In the genomic region with DNA sequence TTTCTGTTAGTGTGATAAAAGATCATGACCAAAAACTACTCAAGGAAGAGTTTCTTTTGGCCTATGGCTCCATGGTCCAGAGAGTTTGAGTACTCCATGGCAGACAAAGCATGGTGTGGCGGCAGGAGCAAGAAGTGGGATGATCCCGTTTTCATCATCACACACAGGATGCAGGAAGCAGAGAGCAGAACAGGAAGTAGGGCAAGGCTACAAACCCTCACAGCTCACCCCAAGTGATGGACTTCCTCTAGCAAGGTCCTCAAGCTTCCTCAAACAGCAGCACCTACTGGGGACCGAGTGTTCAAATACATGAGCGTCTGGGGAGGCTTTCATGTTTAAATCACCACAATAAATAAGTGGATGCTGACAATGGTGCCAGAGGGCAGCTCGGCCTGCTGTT, we compare ENCODE assay signal across 16 mouse cellular contexts.
A peak's percentile ranks its signal among the peaks of the same experiment; 100 is the strongest.
DNase-seq lines count a peak whose midpoint lies in the region; ATAC-seq and TF ChIP-seq lines count a peak whose summit lies in the region.
"Had no signal": no experiment of that assay in that cellular context is flagged by ENCODE, and none has a peak within 500 bp of the region (broad histone marks: within the 10 kb centered on the region; RNA-seq: fewer than 3 reads in every experiment).

No protein-coding gene starts in this region.

- no peaks in the 10 kb centered on the region for H3K27me3 ChIP-seq in spleen, adult 2 months (ENCODE audit: control insufficient read depth, insufficient read depth, low read length)
- no peaks in the 10 kb centered on the region for H3K27me3 ChIP-seq in cerebellum, adult 2 months (ENCODE audit: control insufficient read depth, insufficient read depth, low read length)
- H3K27me3 ChIP-seq: midbrain, embryonic 12.5 days had no signal

- no peak for TF ChIP-seq POLR2A in spleen, adult 2 months (IDR thresholded peaks at IDR 0.05; ENCODE audit: low read depth, low read length)
- no peak for TF ChIP-seq POLR2A in cerebellum, adult 2 months (IDR thresholded peaks at IDR 0.05; ENCODE audit: borderline replicate concordance, insufficient read depth, low read length)

- H3K4me1 ChIP-seq in spleen, adult 2 months (ENCODE audit: control insufficient read depth, insufficient read depth, insufficient read length) = peaks cover 9% of the 10 kb centered on the region; the same call in 1 of the 2 replicates
- no peaks in the 10 kb centered on the region for H3K4me1 ChIP-seq in cerebellum, adult 2 months (ENCODE audit: control insufficient read depth, insufficient read depth, low read length)
- H3K4me1 ChIP-seq: embryonic facial prominence, embryonic 10.5 days; forebrain, embryonic 10.5 days; midbrain, embryonic 12.5 days had no signal

- H3K27ac ChIP-seq in spleen, adult 2 months (ENCODE audit: insufficient read depth, low read length) = no peak overlapping the region
- H3K27ac ChIP-seq in cerebellum, adult 2 months (ENCODE audit: insufficient read depth, low read length) = no peak overlapping the region
- H3K27ac ChIP-seq: embryonic facial prominence, embryonic 10.5 days; forebrain, embryonic 10.5 days; hindbrain, postnatal 0 days; midbrain, embryonic 12.5 days had no signal

- ATAC-seq in megakaryocyte, adult 5-6 weeks (ENCODE audit: poor library complexity, severe bottlenecking) = peak; percentile 89
- ATAC-seq: hindbrain, postnatal 0 days had no signal

- WGBS in spleen, adult 2 months = 43% methylated on average over 5 of the region's 5 CpGs
- WGBS in cerebellum, adult 2 months = 83% methylated on average over 5 of the region's 5 CpGs

- peak; percentile 5; the same call in 1 of the 2 replicates for TF ChIP-seq CTCF in spleen, adult 2 months (IDR thresholded peaks at IDR 0.05; ENCODE audit: extremely low read depth, insufficient read depth, insufficient read length, insufficient replicate concordance)
- TF ChIP-seq CTCF in cerebellum, adult 2 months (IDR thresholded peaks at IDR 0.05; ENCODE audit: borderline replicate concordance, insufficient read depth, low read depth, low read length) = no peak

- no peak overlapping the region for H3K4me3 ChIP-seq in spleen, adult 2 months (ENCODE audit: extremely low read depth, insufficient read depth, insufficient read length)
- no peak overlapping the region for H3K4me3 ChIP-seq in cerebellum, adult 2 months (replicated peaks; ENCODE audit: insufficient read depth, low read depth, low read length)
- H3K4me3 ChIP-seq: embryonic facial prominence, embryonic 10.5 days; forebrain, embryonic 10.5 days; midbrain, embryonic 12.5 days had no signal

- DNase-seq in spleen, adult 2 months (ENCODE audit: low read depth in 1 of 2, low spot score in 2 of 2) = peak in 1 of 2 experiments; percentile 12
- no peak for DNase-seq in spleen, postnatal 14 days (ENCODE audit: low spot score in 2 of 2)
- peak; percentile 12 for DNase-seq in brain, adult 2 months (ENCODE audit: low read depth, low spot score)
- no peak for DNase-seq in cerebellum, postnatal 4 days (ENCODE audit: low spot score in 2 of 2)
- no peak for DNase-seq in right cerebral cortex, postnatal 10 days (ENCODE audit: low spot score in 2 of 2)
- no peak for DNase-seq in cerebellum, adult 2 months
- DNase-seq: adrenal gland, postnatal 36 days; cerebellum, adult 8-10 months; gastrocnemius, postnatal 25 days; kidney, postnatal 10 days; right cerebral cortex, postnatal 25 days had no signal

- H3K36me3 ChIP-seq in spleen, adult 2 months (ENCODE audit: control insufficient read depth, insufficient read depth, low read length) = no peaks in the 10 kb centered on the region
- H3K36me3 ChIP-seq: embryonic facial prominence, embryonic 10.5 days; forebrain, embryonic 10.5 days; midbrain, embryonic 12.5 days had no signal
